Mouse (Mus musculus) hindbrain, embryonic 13.5 days (tissue): ENCODE results near the gene Noxred1. TPM values are rescaled to one million over a fixed set of nuclear protein-coding genes. Genes with fewer than 3 reads are reported as not detected.
A peak's percentile ranks its signal among the peaks of the same experiment; 100 is the strongest.

Source experiments
- ATAC-seq: fragments of 200-750 bp; cut with Nextera tagmentation; 2 replicates; pipeline ENCODE4 v1.8.0; 2017; ENCODE audit warnings: moderate TSS enrichment; ENCODE audit not compliant: low FRiP score
- H3K27ac ChIP-seq: fragments of 300-500 bp; sonication (generic); 2 replicates; pipeline ENCODE4 v1.5.1; 2015; ENCODE audit warnings: inconsistent platforms, mild to moderate bottlenecking, moderate library complexity
- H3K27me3 ChIP-seq: fragments of 300-500 bp; sonication (generic); 2 replicates; pipeline ENCODE4 v1.6.1; 2015; ENCODE audit warnings: mild to moderate bottlenecking, inconsistent platforms
- H3K36me3 ChIP-seq: fragments of 300-500 bp; sonication (generic); 2 replicates; pipeline ENCODE4 v1.6.1; 2015; ENCODE audit warnings: mild to moderate bottlenecking, inconsistent platforms
- H3K4me1 ChIP-seq: fragments of 300-500 bp; sonication (generic); replicated peaks from 2 replicates; pipeline ENCODE4 v1.6.1; 2015; ENCODE audit warnings: inconsistent platforms
- H3K4me2 ChIP-seq: fragments of 300-500 bp; sonication (generic); 2 replicates; pipeline ENCODE4 v1.6.1; 2015; ENCODE audit warnings: inconsistent platforms, mild to moderate bottlenecking, moderate library complexity
- H3K4me3 ChIP-seq: fragments of 300-500 bp; sonication (generic); 2 replicates; pipeline ENCODE4 v1.5.1; 2015; ENCODE audit warnings: mild to moderate bottlenecking, inconsistent platforms
- H3K9ac ChIP-seq: fragments of 300-500 bp; sonication (generic); 2 replicates; pipeline ENCODE4 v1.6.1; 2015; ENCODE audit warnings: mild to moderate bottlenecking, inconsistent platforms
- H3K9me3 ChIP-seq: fragments of 300-500 bp; sonication (generic); 2 replicates; pipeline ENCODE4 v1.6.1; 2016; ENCODE audit warnings: inconsistent platforms
- WGBS: fragments of 180-500 bp; shearing (Covaris S2); methylation state at CpG from one replicate; pipeline ENCODE4 v1.1.7; 2015; 5-methylcytosine and 5-hydroxymethylcytosine counted together
- microRNA-seq: library from miRNA; unstranded; fragments of <30 nt; microRNA quantifications from one replicate; pipeline ENCODE4, GENCODE M21; 2016
- polyA plus RNA-seq: library from polyadenylated mRNA; unstranded; fragments of >200 nt; fragmentation: Nextera tagmentation; extraction: Ambion mirVana; gene quantifications from 2 replicates; pipeline ENCODE4 v1.2.1, GENCODE M21; 2015

The Noxred1 gene
- polyA plus RNA-seq, 1 experiment from 2014 or later: 1.6 TPM

GRCm38 (mm10) chr12:87177631-87178030 lies 60.9 kb downstream of the Noxred1 start:
- Histone ChIP-seq H3K4me3 (no peak overlapping the region), H3K9me3 (no peaks in the 10 kb centered on the region), H3K9ac (no peak overlapping the region), H3K4me1 (no peaks in the 10 kb centered on the region), H3K36me3 (peaks cover 51% of the 10 kb centered on the region), H3K27ac (no peak overlapping the region), H3K27me3 (no peaks in the 10 kb centered on the region), H3K4me2 (no peak overlapping the region)
- ATAC-seq: no peak
- WGBS: 98% methylated on average over 4 of the region's 4 CpGs

GRCm38 (mm10) chr12:87175194-87175946 lies 63.2 kb downstream of the Noxred1 start:
- Histone ChIP-seq H3K36me3 (peaks cover 66% of the 10 kb centered on the region), H3K4me3 (no peak overlapping the region), H3K4me2 (no peak overlapping the region), H3K9me3 (no peaks in the 10 kb centered on the region), H3K9ac (no peak overlapping the region), H3K27me3 (no peaks in the 10 kb centered on the region), H3K27ac (peak overlapping the region; percentile 13; the same call in 1 of the 2 replicates), H3K4me1 (no peaks in the 10 kb centered on the region)
- WGBS: 83% methylated on average over 4 of the region's 4 CpGs
- ATAC-seq: no peak

Small RNAs within 50 kb of the gene (microRNA-seq; reads per million reads assigned to microRNA genes)
- gene Gm47293: not detected

Other genes starting within 250 kb of the Noxred1 start
- gene Zdhhc22, start 248.3 kb downstream of the Noxred1 start, polyA plus RNA-seq: 12.1 and 13.4 TPM in 2 replicates
- gene Tmem63c, start 217.4 kb downstream of the Noxred1 start, polyA plus RNA-seq: 6.8 and 7.3 TPM in 2 replicates
- 0.94 and 1.2 TPM in 2 replicates for gene Ngb, start 136.2 kb downstream of the Noxred1 start, polyA plus RNA-seq
- gene Gstz1, start 91.6 kb downstream of the Noxred1 start, polyA plus RNA-seq: 29.6 and 32.6 TPM in 2 replicates
- gene Pomt2, start 90.8 kb downstream of the Noxred1 start, polyA plus RNA-seq: 11.5 and 12.9 TPM in 2 replicates
- gene Samd15, start 39.0 kb downstream of the Noxred1 start, polyA plus RNA-seq: 1.7 and 2.4 TPM in 2 replicates
- gene Tmed8, start 38.3 kb downstream of the Noxred1 start, polyA plus RNA-seq: 4.1 and 4.2 TPM in 2 replicates
- gene Vipas39, start 27.5 kb upstream of the Noxred1 start, polyA plus RNA-seq: 57.7 and 62.4 TPM in 2 replicates
- 193 and 214 TPM in 2 replicates for gene Ahsa1, start 27.7 kb upstream of the Noxred1 start, polyA plus RNA-seq
- 1.1 and 1.2 TPM in 2 replicates for gene Ism2, start 61.0 kb upstream of the Noxred1 start, polyA plus RNA-seq
- gene Sptlc2, start 149.6 kb upstream of the Noxred1 start, polyA plus RNA-seq: 64.8 and 70.5 TPM in 2 replicates
- gene Slirp, start 205.2 kb upstream of the Noxred1 start, polyA plus RNA-seq: 283 and 290 TPM in 2 replicates
- gene Alkbh1, start 205.3 kb upstream of the Noxred1 start, polyA plus RNA-seq: 45.5 and 48.2 TPM in 2 replicates
- 124 and 129 TPM in 2 replicates for gene Snw1, start 233.5 kb upstream of the Noxred1 start, polyA plus RNA-seq